Mouse (Mus musculus): ENCODE measurements at regions not wholly inside any gene's neighbourhood (a gene's known extent, or its start where the extent isn't known, plus 50 kb on each side); places are given as distances from the start of the nearest gene placed in this dataset.
"Not testable (repeated sequence)": the region's sequence is repeated elsewhere in the genome, so short reads cannot be mapped to it uniquely, and the experiment has no call there.

DNA sequence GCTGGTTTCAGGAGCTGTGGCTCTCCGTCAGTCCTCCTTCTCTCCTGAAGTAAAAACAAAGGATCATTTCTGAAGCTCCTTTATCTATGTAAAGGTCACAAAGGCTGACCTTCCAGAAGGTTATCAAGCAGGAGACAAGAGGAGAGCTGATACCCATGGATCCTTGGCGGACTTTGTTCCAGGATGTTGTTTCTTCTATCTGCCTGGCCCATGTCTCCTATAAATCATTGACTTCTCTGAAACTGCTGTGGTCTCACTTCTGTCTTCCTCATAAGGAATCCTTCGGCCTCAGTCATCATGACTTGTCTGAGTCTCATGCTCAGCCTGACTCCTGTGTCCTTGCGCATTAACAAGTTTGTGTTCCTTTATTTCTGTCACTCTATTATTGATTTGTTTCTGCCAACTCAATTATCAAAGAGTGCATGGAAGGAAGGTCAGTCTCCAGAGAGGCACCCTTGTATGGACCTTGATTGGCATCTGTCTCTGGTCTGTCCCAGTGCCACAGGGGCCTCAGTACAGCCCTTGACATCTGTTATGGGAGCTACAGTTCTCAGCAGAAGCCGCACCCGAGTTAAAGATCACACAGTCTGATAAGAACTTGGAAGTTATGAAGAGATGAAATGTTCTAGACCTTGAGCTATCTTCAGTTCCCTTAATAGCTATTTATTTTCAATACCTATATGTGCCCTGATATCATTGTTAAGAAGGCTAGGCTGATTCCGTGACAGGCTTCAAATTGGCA lies 53.2 kb upstream of the Dazl start:
- no peak for DNase-seq (ENCODE audit: low read depth, low spot score)

- not testable (repeated sequence) for DNase-seq (ENCODE audit: low read depth, low spot score)
Measured at GRCm38 (mm10) chr17:50353818-50354217, 60.4 kb upstream of the Dazl start.

- no peak for DNase-seq (ENCODE audit: low read depth, low spot score)
Measured at GRCm38 (mm10) chr17:50354357-50354756, 60.9 kb upstream of the Dazl start.

- DNase-seq (ENCODE audit: low read depth, low spot score) = no peak
Measured at GRCm38 (mm10) chr17:50361657-50362233, 68.3 kb upstream of the Dazl start.

- DNase-seq (ENCODE audit: low read depth, low spot score) = no peak
Measured at GRCm38 (mm10) chr17:50365396-50365795, 72.0 kb upstream of the Dazl start.

GRCm38 (mm10) chr17:50366181-50366580 lies 72.7 kb upstream of the Dazl start:
- DNase-seq (ENCODE audit: low read depth, low spot score) = no peak

DNA sequence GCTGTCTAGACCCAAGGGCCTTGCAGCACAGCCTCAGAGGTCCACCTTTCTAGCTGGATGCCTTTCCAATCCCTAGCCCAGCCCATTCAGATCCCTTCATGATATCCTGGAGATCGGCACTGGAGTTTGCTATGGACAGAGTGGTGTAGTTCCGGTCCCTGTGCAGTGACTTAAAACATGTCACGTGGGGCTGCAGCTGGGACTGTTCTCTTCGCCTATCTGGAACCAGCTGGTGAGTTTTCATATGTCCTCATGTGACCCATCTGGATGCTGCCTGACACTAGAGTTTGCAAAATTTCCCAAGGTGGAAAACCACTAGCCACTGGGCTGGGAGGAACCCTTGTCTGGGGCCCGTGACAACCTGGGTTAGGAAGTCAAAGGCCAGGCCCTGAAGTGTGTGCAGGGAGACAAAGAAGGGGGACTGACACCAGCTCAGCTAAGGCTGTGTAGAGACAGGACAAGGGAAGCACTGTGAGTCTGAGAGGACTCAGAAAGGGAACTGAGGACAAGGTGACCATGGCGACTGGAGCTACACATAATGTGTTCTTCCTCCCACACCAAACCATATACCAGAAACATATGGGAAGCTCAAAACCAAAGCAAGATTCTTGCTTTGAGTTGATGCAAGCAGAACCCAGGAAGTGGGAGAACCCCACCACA lies 75.9 kb upstream of the Dazl start:
- no peak for DNase-seq (ENCODE audit: low read depth, low spot score)

DNA sequence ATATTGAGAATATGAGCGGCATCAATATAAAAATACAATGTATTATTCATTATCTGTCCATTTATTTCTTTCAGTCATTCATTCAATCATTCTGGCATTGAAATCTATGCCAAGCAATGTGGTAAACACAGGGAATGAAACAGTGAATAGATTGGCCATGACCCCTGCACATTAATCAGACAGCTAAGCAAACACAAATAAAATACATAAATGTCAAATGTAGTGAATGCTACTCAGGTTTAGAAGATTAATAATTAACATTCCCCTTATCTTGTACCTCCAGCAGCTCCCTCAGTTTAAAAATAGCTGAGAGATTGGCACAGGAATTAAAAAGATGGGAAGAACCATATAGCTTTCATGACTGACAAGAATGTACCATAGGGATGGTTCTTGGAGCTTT lies 77.0 kb upstream of the Dazl start:
- DNase-seq (ENCODE audit: low read depth, low spot score) = no peak

DNA sequence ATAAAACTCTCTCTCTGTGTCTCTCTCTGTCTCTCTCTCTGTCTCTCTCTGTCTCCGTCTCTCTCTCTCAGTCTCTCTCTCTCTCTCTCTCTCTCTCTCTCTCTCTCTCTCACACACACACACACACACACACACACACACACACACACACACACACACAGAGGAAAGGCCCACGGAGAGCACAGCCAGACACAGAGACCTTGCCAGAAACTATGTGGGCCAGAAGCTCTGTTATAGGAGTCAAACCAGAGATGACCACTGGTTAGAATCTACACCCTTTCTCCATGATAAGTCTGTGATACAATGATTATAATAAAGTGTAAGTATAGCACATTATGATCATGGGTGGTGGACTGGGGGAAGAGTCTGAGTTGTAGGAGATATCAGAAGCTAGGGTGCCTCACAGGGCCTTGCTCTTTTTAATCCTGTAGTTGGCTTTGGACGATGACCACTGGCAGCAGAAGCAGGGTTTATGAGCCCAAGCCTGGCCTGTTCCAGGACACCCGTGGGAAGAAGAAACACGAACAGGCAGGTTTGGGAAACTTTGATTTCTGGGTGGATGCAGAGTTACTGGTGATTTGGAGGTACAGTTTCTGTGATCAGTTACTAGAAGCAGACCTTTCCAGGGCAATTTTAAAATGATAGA lies 80.2 kb upstream of the Dazl start:
- no peak for DNase-seq (ENCODE audit: low read depth, low spot score)

GRCm38 (mm10) chr17:50375465-50375864 lies 82.0 kb upstream of the Dazl start:
- no peak for DNase-seq (ENCODE audit: low read depth, low spot score)

DNA sequence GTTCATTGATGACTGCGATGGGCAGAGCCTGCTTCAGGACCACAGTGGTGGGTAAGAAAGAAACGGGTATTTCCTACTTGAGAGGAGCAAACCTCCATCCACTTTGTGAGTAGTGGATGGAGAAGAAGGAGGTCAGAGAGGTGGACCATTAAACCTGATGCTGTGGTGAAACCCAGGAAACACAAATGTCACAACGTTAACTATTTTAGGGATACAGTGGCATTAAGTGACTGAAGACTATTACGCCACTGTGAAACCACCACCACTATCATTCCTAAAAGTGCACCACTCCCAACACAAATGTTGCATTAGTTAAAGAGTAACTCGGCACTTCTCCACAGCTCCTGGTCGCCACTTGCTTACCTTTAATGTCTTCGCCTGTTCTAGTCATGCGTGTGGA lies 83.3 kb upstream of the Dazl start:
- no peak for DNase-seq (ENCODE audit: low read depth, low spot score)

DNA sequence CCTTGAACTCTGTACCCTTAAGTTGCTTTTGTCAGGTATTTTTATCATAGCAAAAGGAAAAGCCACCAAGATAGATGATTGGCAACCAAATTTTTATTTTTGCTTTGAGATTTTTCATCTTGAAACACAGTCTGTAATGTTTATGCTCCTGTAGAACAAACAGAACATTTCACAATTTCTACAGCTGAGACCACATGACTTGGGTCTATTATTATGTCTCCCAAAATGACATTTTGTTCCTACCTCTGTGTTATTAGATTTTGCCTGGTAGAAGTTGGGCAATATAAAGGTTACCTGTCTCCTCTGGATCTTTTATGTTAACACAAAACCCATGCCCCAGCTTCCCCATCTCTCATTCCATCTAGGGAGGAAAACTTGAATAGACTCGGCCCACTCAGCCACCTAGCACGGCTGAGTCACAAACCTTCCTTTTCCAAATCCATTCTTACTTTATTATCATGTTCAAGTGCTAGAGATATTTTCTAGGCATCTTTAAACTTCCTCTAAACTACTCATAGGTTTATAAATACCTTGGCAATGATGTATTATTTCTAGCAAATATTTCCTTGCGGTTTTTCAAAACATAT lies 84.8 kb upstream of the Dazl start:
- no peak for DNase-seq (ENCODE audit: low read depth, low spot score)

DNA sequence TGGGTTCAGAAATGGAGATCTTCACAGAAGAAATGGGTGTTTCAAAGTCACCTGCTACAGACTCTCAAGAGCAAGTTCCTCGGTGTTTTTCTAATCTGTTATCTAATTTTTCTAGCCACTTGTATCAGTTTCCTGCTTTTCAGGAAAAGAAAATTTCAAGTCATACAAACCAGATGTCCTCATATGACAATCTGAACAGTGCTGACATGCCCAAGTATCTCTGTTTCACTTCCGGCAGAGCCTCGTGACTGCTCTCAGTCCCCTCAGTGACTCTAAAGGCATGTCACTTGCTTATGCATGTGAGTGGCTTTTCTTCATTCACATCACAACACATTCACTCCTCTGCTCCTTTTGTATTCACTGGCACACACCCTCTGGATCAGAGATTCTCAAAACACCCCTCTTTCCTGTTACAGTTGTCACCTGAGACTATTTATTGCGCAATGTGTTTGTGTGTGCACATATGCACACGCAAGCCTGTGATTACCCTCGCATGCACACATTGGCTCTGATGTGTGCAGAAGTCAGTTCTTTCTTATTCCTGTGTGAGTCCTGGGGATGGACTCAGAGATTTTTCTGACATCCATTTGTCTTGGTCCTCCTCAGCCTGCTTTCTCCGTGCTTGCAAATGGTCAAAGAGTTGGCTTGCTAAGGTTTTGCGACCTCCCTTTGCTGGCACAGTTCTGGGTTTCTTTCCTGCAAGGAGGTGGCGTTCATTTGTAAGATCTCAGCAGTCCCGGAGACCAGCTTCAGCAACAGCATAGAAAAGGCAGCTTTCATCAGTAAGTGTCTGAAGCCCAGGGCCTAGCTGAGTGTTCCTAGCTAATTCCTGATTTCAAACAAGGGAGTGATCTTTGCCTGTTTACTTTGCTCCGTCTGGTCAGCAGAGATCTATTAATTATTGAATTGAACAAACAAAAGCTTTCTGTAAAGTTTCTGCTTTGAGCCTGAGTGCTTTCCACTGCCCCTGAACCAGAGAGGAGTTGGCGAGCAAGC lies 95.6 kb upstream of the Dazl start:
- DNase-seq (ENCODE audit: low read depth, low spot score) = no peak

DNA sequence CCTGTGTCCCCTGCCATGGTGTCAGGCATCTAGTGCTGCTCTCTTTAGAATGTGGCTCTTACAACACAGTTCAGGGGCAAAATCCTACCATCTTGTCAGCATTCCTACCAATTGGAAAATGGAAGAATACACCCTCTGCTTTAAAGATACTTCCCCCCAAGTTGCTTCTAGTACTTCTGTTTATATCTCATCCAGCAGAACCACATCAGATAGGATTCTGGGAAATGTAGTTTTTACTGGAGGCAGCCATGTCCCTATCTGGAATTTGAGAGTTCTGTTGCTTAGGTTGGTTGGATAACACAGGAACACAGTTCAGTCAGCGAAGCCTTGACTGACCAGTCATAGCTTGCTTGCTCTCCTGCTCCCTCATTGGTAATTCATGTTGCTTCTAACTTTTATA lies 96.7 kb upstream of the Dazl start:
- DNase-seq (ENCODE audit: low read depth, low spot score) = no peak

DNA sequence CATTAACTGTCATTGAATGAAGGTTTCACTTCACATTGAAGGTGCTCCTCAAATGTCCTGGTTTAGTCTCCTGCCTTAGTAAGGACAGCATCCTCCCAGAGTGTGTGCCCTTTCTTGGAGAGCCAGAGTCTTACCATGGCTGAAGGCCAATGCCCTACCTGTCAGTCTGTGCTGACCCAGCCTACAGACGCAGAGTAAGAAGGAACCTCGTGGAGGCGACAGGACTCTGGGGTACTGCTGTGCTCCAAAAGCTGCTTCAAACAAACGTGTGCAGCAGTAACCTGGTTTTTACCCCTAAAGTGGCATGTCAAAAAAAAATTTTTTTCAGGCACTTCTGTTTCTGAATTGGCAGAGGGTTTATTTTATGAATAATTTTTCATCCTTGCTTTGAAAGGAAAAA lies 97.8 kb upstream of the Dazl start:
- no peak for DNase-seq (ENCODE audit: low read depth, low spot score)

- DNase-seq (ENCODE audit: low read depth, low spot score) = no peak
Measured at GRCm38 (mm10) chr17:50391996-50392395, 98.6 kb upstream of the Dazl start.

- no peak for DNase-seq (ENCODE audit: low read depth, low spot score)
Measured at GRCm38 (mm10) chr17:50392428-50392827, 99.0 kb upstream of the Dazl start.

DNA sequence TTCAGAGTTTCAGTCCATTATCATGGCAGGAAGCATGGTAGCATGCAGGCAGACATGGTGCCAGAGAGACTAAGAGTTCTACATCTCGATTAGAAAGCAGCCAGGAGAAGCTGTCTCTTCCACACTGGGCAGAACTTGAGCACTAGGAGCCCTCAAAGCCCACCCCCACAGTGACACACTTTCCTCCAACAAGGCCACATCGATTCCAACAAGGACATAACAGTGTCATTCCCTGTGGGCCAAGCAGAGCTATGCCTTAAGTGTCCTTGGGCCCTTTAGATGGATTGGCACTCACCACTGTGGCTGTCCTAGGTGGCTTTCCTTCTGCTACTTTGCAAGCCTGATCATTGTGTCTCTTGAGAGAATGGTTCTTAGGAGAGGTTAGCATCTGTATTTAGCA lies 99.5 kb upstream of the Dazl start:
- no peak for DNase-seq (ENCODE audit: low read depth, low spot score)

DNA sequence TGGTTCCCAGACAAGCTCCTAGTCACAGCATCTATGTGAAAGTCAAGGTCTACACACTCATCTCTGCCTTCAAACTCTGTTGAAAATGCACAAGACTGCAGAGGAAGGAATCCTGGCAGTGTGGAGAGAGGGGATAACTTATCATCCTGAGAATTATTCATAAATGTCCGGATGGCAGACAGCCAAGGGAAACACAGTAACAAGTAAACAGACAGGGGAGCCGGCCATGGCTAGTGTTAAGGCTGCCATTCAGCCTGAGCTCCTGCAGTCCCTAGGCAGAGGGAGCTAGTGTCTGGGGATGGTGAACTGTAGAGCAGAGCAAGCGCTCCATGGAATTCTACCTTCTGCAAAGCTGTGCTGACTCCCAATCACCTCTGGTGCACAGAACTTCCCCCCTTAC lies 100.3 kb upstream of the Dazl start:
- DNase-seq (ENCODE audit: low read depth, low spot score) = no peak

- DNase-seq (ENCODE audit: low read depth, low spot score) = no peak
Measured at GRCm38 (mm10) chr17:50394801-50395200, 101.4 kb upstream of the Dazl start.

DNA sequence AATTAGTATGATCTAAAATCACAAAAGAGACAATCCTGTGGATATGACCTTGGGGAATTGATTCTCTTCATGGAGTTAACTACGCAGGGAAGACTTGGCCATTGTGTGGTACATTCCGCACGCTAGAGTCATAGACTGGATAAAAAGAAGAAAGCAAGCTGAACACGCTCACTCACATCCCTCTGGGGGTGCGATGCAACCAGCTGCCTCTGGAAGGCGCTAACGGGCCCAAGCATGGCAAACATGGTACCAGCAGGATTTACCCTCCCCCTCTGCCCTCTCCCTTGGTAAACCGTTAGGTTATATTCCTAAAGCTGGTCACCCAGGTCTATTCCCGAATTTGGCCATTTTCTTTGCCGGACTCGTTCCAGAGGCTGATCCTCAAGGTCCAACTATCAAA lies 102.2 kb upstream of the Dazl start:
- no peak for DNase-seq (ENCODE audit: low read depth, low spot score)

Measured in forelimb bud, embryonic 11.5 days (tissue).